Mouse (Mus musculus) monocyte, adult 2 months (primary cell): ENCODE measurements around the gene Elp5.
"Not testable (repeated sequence)": the region's sequence is repeated elsewhere in the genome, so short reads cannot be mapped to it uniquely, and the experiment has no call there.

Source experiments
- DNase-seq, 2 experiments: peaks; one replicate each; pipeline ENCODE4 v3.0.0; 2022; ENCODE audit warnings: low spot score in 2 of 2, low read depth in 1 of 2

The Elp5 gene

GRCm38 (mm10) chr11:69935137-69935879, 47.0 kb downstream of the Elp5 start, which contains the start of gene Ybx2:
Ybx2 (plus strand) TSS chr11:69935796.
- no peak for DNase-seq

- DNase-seq = no peak
Measured at GRCm38 (mm10) chr11:69934681-69935080, 47.6 kb downstream of the Elp5 start.

GRCm38 (mm10) chr11:69934169-69934568, 48.1 kb downstream of the Elp5 start:
- peak; percentile 70 to 82 for DNase-seq

GRCm38 (mm10) chr11:69933066-69933465, 49.3 kb downstream of the Elp5 start:
- DNase-seq = no peak

- DNase-seq = no peak
Measured at GRCm38 (mm10) chr11:69932254-69932653, 50.1 kb downstream of the Elp5 start.

GRCm38 (mm10) chr11:69931769-69932168, 50.5 kb downstream of the Elp5 start:
- no peak for DNase-seq

- DNase-seq = no peak
Measured at GRCm38 (mm10) chr11:69930967-69931537, 51.3 kb downstream of the Elp5 start.

- not testable (repeated sequence) for DNase-seq
Measured at GRCm38 (mm10) chr11:69930176-69930575, 52.1 kb downstream of the Elp5 start.

GRCm38 (mm10) chr11:69929712-69930111, 52.6 kb downstream of the Elp5 start:
- DNase-seq = no peak

- DNase-seq = no peak
Measured at GRCm38 (mm10) chr11:69927501-69927900, 54.8 kb downstream of the Elp5 start.

- DNase-seq = no peak
Measured at GRCm38 (mm10) chr11:69922796-69923195, 59.5 kb downstream of the Elp5 start.

- no peak for DNase-seq
Measured at GRCm38 (mm10) chr11:69922012-69922756, 60.1 kb downstream of the Elp5 start.

GRCm38 (mm10) chr11:69921114-69922011, 61.0 kb downstream of the Elp5 start, which contains the start of gene Eif5a:
Eif5a (minus strand) TSS chr11:69921958.
- peak; percentile 100 for DNase-seq

GRCm38 (mm10) chr11:69920266-69921031, 61.9 kb downstream of the Elp5 start:
- no peak for DNase-seq

GRCm38 (mm10) chr11:69919661-69920265, 62.6 kb downstream of the Elp5 start:
- peak; percentile 65 to 75 for DNase-seq

- no peak for DNase-seq
Measured at GRCm38 (mm10) chr11:69919053-69919452, 63.3 kb downstream of the Elp5 start.
